Mouse (Mus musculus): Measurements from ENCODE around the gene Tmem178. TPM values are rescaled to one million over a fixed set of nuclear protein-coding genes. Genes with fewer than 3 reads are reported as not detected.
A peak's percentile ranks its signal among the peaks of the same experiment; 100 is the strongest.

Gene Tmem178
- polyA plus RNA-seq, 1 experiment from 2014 or later, result 0.50 TPM

DNA sequence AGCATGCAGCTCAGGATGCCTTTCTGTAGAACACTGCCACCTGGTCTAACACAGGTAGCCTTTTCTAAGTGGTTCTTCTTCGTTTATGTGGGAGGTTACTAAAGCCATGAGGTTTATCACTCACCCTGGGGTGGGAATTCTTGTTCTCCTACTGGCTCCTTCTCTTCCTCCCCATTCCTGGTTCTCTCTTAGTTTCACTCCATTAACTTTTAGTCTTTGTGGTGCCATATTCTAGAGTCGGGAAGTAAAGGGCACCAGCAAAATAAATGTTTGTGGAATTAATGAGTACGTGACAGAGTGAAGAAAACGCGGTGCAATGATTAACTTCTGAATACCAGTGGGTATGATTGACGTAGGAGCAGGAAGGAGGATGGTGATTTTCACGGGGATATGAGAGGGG is 28.5 kb downstream of the Tmem178 start:
- Histone ChIP-seq H3K27ac (no peak overlapping the region), H3K4me3 (replicated peaks) (no peak overlapping the region), H3K4me1 (replicated peaks) (no peaks in the 10 kb centered on the region), H3K9ac (no peak overlapping the region), H3K9me3 (replicated peaks) (no peaks in the 10 kb centered on the region), H3K4me2 (no peak overlapping the region), H3K27me3 (no peaks in the 10 kb centered on the region), H3K36me3 (no peaks in the 10 kb centered on the region)
- no peak for ATAC-seq (ENCODE audit: low read depth)
- 70% methylated on average over 7 of the region's 7 CpGs for WGBS (ENCODE audit: insufficient replicate concordance)
- DNase-seq, result no peak

- no peak for DNase-seq
- no peak overlapping the region for H3K27ac ChIP-seq
- no peaks in the 10 kb centered on the region for H3K4me1 ChIP-seq (replicated peaks)
- H3K9me3 ChIP-seq (replicated peaks), result no peaks in the 10 kb centered on the region
- 66% methylated on average over 5 of the region's 5 CpGs for WGBS (ENCODE audit: insufficient replicate concordance)
- no peaks in the 10 kb centered on the region for H3K27me3 ChIP-seq
- H3K9ac ChIP-seq, result no peak overlapping the region
- no peak for ATAC-seq (ENCODE audit: low read depth)
- no peaks in the 10 kb centered on the region for H3K36me3 ChIP-seq
- no peak overlapping the region for H3K4me3 ChIP-seq (replicated peaks)
- H3K4me2 ChIP-seq, result no peak overlapping the region
Measured at GRCm38 (mm10) chr17:80977245-80977644, 32.8 kb downstream of the Tmem178 start.

GRCm38 (mm10) chr17:80980096-80980495 is 35.7 kb downstream of the Tmem178 start:
- no peak overlapping the region for H3K9ac ChIP-seq
- no peak overlapping the region for H3K4me3 ChIP-seq (replicated peaks)
- H3K36me3 ChIP-seq, result no peaks in the 10 kb centered on the region
- DNase-seq (no peak), ATAC-seq (ENCODE audit: low read depth) (no peak)
- no peaks in the 10 kb centered on the region for H3K9me3 ChIP-seq (replicated peaks)
- no peaks in the 10 kb centered on the region; the same call in 1 of the 2 replicates for H3K27me3 ChIP-seq
- no peaks in the 10 kb centered on the region for H3K4me1 ChIP-seq (replicated peaks)
- no peak overlapping the region for H3K4me2 ChIP-seq
- no peak overlapping the region for H3K27ac ChIP-seq
- WGBS (ENCODE audit: insufficient replicate concordance), result 80% methylated on average over 10 of the region's 10 CpGs

DNA sequence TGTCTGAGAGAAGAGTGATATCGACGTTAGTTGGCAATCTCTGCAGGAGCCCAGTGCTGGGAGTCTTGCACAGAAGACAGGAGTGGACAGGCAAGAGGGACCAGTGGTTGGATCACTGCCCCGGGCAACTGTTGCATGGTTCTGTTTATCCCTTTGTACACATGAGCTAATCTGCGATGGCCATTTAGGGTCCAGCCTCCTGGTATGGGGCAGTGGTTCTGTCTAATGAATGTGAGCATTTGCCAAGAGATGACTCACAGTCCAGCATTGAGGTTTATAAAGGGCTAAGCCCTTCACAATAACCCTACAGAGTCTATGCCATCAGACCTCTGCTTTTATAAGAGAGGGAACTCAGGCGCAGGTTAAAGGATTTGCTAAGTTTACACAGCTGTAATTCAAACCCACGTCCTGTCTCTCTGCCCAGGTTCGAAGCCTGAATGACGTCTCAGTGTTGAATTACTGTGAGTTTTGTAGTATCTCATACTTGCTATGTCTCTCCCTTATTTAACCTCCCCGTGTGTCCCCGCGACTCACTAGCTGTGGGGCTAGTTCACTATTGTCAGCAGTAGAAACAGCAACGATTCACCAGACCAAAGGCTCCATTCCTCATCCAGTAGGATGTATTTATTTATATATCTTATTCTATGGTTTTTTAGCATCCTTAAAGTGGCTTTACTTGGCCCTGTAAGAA is 37.4 kb downstream of the Tmem178 start:
- no peak overlapping the region for H3K4me3 ChIP-seq (replicated peaks)
- H3K4me2 ChIP-seq, result no peak overlapping the region
- DNase-seq (no peak), ATAC-seq (ENCODE audit: low read depth) (no peak)
- no peaks in the 10 kb centered on the region; the same call in 1 of the 2 replicates for H3K27me3 ChIP-seq
- no peaks in the 10 kb centered on the region for H3K9me3 ChIP-seq (replicated peaks)
- H3K36me3 ChIP-seq, result no peaks in the 10 kb centered on the region
- H3K27ac ChIP-seq, result no peak overlapping the region
- no peak overlapping the region for H3K9ac ChIP-seq
- no peaks in the 10 kb centered on the region for H3K4me1 ChIP-seq (replicated peaks)
- 65% methylated on average over 12 of the region's 12 CpGs for WGBS (ENCODE audit: insufficient replicate concordance)

DNA sequence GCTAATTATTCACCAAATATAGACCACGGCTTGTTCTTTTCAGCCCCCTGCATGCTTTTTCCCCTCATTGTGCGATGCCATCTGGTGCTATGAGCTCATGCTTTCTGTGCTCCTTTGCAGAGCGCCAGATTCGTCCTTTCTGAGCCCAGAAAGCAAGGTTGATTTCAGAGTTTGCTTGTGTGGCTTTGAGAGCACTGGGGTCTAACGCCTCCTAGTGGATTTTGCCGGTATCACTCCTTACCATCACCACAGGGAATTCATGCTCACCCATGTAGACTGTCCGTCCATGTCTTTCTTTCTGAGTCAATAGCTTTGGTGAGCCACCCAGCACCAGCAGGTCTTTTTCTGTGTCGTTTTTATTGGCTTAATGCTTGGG is 38.0 kb downstream of the Tmem178 start:
- DNase-seq (peak; percentile 2), ATAC-seq (ENCODE audit: low read depth) (no peak)
- no peak overlapping the region for H3K4me2 ChIP-seq
- H3K4me1 ChIP-seq (replicated peaks), result no peaks in the 10 kb centered on the region
- H3K36me3 ChIP-seq, result no peaks in the 10 kb centered on the region
- no peaks in the 10 kb centered on the region for H3K9me3 ChIP-seq (replicated peaks)
- 18% methylated on average over 8 of the region's 8 CpGs for WGBS (ENCODE audit: insufficient replicate concordance)
- H3K4me3 ChIP-seq (replicated peaks), result no peak overlapping the region
- no peaks in the 10 kb centered on the region; the same call in 1 of the 2 replicates for H3K27me3 ChIP-seq
- H3K27ac ChIP-seq, result no peak overlapping the region
- H3K9ac ChIP-seq, result no peak overlapping the region

DNA sequence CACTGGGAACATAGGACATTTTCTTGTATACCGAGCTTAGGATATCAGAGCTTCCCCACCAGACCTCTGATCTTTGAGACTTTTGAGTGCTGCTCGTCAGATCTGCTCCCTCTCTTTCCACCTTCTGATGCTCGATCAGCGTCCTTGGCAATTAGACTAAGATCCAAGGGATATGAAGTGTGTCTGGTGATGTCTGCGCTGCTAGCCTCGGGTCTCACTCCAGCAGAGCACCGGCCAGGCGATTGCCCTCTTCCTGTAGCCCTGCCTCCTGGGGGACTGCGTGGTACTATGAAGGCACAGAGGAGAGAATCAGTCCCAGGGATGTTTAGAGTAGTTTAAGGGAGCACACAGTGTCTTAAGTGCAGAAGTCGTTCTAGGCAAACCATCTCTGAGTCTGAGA is 38.5 kb downstream of the Tmem178 start:
- Histone ChIP-seq H3K4me3 (replicated peaks) (no peak overlapping the region), H3K9me3 (replicated peaks) (no peaks in the 10 kb centered on the region), H3K9ac (no peak overlapping the region), H3K27ac (no peak overlapping the region), H3K27me3 (no peaks in the 10 kb centered on the region; the same call in 1 of the 2 replicates), H3K36me3 (no peaks in the 10 kb centered on the region), H3K4me1 (replicated peaks) (no peaks in the 10 kb centered on the region), H3K4me2 (no peak overlapping the region)
- 70% methylated on average over 10 of the region's 10 CpGs for WGBS (ENCODE audit: insufficient replicate concordance)
- DNase-seq (no peak), ATAC-seq (ENCODE audit: low read depth) (no peak)

GRCm38 (mm10) chr17:80991535-80992127 is 47.2 kb downstream of the Tmem178 start:
- Histone ChIP-seq H3K4me3 (replicated peaks) (no peak overlapping the region), H3K27ac (no peak overlapping the region), H3K4me1 (replicated peaks) (no peaks in the 10 kb centered on the region), H3K9me3 (replicated peaks) (no peaks in the 10 kb centered on the region), H3K27me3 (no peaks in the 10 kb centered on the region), H3K36me3 (no peaks in the 10 kb centered on the region), H3K4me2 (no peak overlapping the region), H3K9ac (no peak overlapping the region)
- ATAC-seq (ENCODE audit: low read depth), result no peak
- WGBS (ENCODE audit: insufficient replicate concordance), result 64% methylated on average over 8 of the region's 8 CpGs
- DNase-seq, result no peak

DNA sequence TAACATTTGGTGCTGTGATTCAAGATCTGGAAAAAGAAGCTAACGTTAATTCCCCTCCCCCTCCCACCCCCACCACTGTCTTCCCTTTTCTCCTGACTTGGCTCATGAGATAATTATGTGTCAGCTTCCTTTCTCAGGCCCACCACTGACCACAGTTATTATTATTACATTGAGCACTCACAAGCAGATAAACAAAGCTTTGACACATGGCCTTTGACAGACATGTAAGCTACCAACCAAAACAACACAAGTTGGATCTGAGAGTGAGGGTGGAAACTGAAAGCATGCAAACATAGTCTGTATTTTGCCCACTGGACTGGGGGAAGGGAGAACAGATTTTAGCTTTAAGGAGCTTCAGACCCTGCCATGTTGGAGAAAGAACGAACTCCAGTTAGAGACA is 52.8 kb downstream of the Tmem178 start:
- H3K4me1 ChIP-seq (replicated peaks), result no peaks in the 10 kb centered on the region
- no peak overlapping the region for H3K4me2 ChIP-seq
- H3K36me3 ChIP-seq, result no peaks in the 10 kb centered on the region
- no peak overlapping the region for H3K27ac ChIP-seq
- DNase-seq, result no peak
- ATAC-seq (ENCODE audit: low read depth), result no peak
- H3K9me3 ChIP-seq (replicated peaks), result no peaks in the 10 kb centered on the region
- H3K27me3 ChIP-seq, result no peaks in the 10 kb centered on the region
- 26% methylated on average over 2 of the region's 2 CpGs for WGBS (ENCODE audit: insufficient replicate concordance)
- H3K9ac ChIP-seq, result no peak overlapping the region
- no peak overlapping the region for H3K4me3 ChIP-seq (replicated peaks)

- no peak overlapping the region for H3K27ac ChIP-seq
- no peak overlapping the region for H3K9ac ChIP-seq
- H3K27me3 ChIP-seq, result no peaks in the 10 kb centered on the region
- DNase-seq (no peak), ATAC-seq (ENCODE audit: low read depth) (no peak)
- WGBS (ENCODE audit: insufficient replicate concordance), result 71% methylated on average over 6 of the region's 6 CpGs
- no peaks in the 10 kb centered on the region for H3K4me1 ChIP-seq (replicated peaks)
- H3K9me3 ChIP-seq (replicated peaks), result no peaks in the 10 kb centered on the region
- no peak overlapping the region for H3K4me2 ChIP-seq
- no peaks in the 10 kb centered on the region for H3K36me3 ChIP-seq
- no peak overlapping the region for H3K4me3 ChIP-seq (replicated peaks)
Measured at GRCm38 (mm10) chr17:80998958-80999357, 54.5 kb downstream of the Tmem178 start.

DNA sequence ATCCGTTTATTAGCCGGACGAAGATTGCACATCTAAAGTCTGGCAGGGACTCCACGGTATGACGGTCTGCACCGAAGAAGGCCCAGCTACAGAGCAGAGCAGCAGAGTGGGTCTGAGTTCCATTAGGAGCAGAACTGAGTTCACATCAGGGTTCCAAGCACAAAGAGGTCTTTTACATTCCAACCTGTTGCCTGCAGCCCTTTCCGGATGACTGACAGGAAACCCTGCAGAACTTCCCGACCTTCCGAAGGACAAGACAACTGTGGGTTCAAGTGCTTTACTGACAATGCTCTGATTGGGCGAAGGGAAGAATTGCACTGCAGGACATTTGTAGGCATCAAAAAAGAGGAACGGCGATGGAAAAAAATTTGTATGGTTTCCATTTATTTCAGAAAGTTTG is 56.6 kb downstream of the Tmem178 start:
- H3K4me3 ChIP-seq (replicated peaks), result no peak overlapping the region
- no peaks in the 10 kb centered on the region for H3K9me3 ChIP-seq (replicated peaks)
- no peak overlapping the region for H3K9ac ChIP-seq
- H3K4me2 ChIP-seq, result no peak overlapping the region
- no peaks in the 10 kb centered on the region for H3K27me3 ChIP-seq
- ATAC-seq (ENCODE audit: low read depth), result no peak
- H3K27ac ChIP-seq, result no peak overlapping the region
- WGBS (ENCODE audit: insufficient replicate concordance), result 78% methylated on average over 12 of the region's 12 CpGs
- DNase-seq, result no peak
- no peaks in the 10 kb centered on the region for H3K36me3 ChIP-seq
- H3K4me1 ChIP-seq (replicated peaks), result no peaks in the 10 kb centered on the region

DNA sequence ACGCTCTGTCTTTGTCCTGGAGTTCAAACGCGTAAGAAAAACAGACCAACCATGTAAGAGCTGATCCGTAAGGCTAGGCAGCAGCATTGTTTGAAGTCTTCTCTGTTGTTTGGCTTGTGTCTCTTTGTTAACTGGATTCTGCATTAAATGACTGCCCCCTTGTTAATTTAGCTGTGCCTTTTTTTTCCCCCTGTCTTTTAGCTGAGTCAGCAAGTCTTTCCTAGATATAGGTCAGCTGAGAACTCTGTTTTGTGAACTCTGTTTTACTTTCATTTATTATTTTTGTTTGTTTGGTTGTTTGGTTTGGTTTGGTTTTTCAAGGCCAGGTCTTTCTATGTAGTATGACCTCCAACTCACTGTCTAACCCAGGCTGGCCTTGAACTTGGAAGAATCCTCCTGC is 57.2 kb downstream of the Tmem178 start:
- no peak for ATAC-seq (ENCODE audit: low read depth)
- 88% methylated on average over 4 of the region's 4 CpGs for WGBS (ENCODE audit: insufficient replicate concordance)

DNA sequence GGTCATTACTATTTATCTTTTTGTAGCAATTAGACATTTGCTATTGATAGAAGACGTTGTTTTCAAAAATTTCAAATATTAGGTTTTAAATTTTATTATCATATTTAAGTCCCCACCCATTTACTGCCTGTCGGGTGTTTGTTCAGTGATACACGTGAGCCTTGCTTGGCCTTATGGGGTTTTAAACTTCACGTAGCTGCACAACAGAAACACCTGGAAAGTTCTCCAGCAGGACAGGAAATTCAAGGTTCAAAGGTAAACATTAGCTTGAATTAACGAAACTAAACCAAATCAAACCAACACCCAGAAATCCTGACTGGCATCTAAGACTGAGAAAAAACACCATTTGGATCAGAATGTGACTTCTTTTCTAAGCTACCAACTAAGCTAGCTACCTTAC is 57.7 kb downstream of the Tmem178 start:
- Histone ChIP-seq H3K27ac (no peak overlapping the region), H3K4me1 (replicated peaks) (no peaks in the 10 kb centered on the region), H3K9ac (no peak overlapping the region), H3K27me3 (no peaks in the 10 kb centered on the region), H3K4me3 (replicated peaks) (no peak overlapping the region), H3K4me2 (no peak overlapping the region), H3K9me3 (replicated peaks) (no peaks in the 10 kb centered on the region), H3K36me3 (no peaks in the 10 kb centered on the region)
- DNase-seq (no peak), ATAC-seq (ENCODE audit: low read depth) (no peak)
- 60% methylated on average over 5 of the region's 5 CpGs for WGBS (ENCODE audit: insufficient replicate concordance)

More for the DNA sequence above, 57.2 kb downstream of the Tmem178 start:
- Histone ChIP-seq H3K27me3 (no peaks in the 10 kb centered on the region), H3K36me3 (no peaks in the 10 kb centered on the region), H3K9me3 (replicated peaks) (no peaks in the 10 kb centered on the region), H3K9ac (no peak overlapping the region), H3K4me2 (no peak overlapping the region), H3K4me1 (replicated peaks) (no peaks in the 10 kb centered on the region), H3K27ac (no peak overlapping the region), H3K4me3 (replicated peaks) (no peak overlapping the region)
- DNase-seq, result no peak

All from liver, embryonic 13.5 days (tissue).